Mouse (Mus musculus) MEL (cell line): ENCODE measurements around the gene Srgap1. TPM values are rescaled to one million over a fixed set of nuclear protein-coding genes. Genes with fewer than 3 reads are reported as not detected.

Experiments used
- DNase-seq: peaks from one replicate; pipeline ENCODE4 v3.0.0; 2011; ENCODE audit warnings: low read depth, low spot score
- H3K27ac ChIP-seq: 2 replicates; pipeline ENCODE4 v1.5.1; 2012; ENCODE audit warnings: low read depth, mild to moderate bottlenecking, control low read depth, low read length, moderate library complexity; ENCODE audit not compliant: control insufficient read depth
- H3K27me3 ChIP-seq, 2 experiments: fragments of 150-350 bp in 1 of 2; sonication (generic) in 1 of 2; 2 replicates each; pipeline ENCODE4 v1.6.1; 2012; ENCODE audit warnings: low read length in 2 of 2, mild to moderate bottlenecking in 2 of 2, improper control_type of control experiment in 1 of 2, moderate library complexity in 1 of 2; ENCODE audit not compliant: insufficient read depth in 2 of 2, control insufficient read depth in 1 of 2
- H3K36me3 ChIP-seq, 2 experiments: 2 replicates each; pipeline ENCODE4 v1.6.1; 2012 to 2014; ENCODE audit warnings: low read length in 2 of 2, improper control_type of control experiment in 1 of 2, inconsistent platforms in 1 of 2, mild to moderate bottlenecking in 1 of 2; ENCODE audit not compliant: insufficient read depth in 2 of 2, control insufficient read depth in 1 of 2
- H3K4me1 ChIP-seq, 2 experiments: fragments of 150-350 bp in 1 of 2; sonication (generic) in 1 of 2; 2 replicates each; pipeline ENCODE4 v1.6.1; 2012; ENCODE audit warnings: low read length in 2 of 2, improper control_type of control experiment in 1 of 2, mild to moderate bottlenecking in 1 of 2; ENCODE audit not compliant: insufficient read depth in 2 of 2, control insufficient read depth in 1 of 2
- H3K4me3 ChIP-seq, 2 experiments: fragments of 150-350 bp in 1 of 2; sonication (generic) in 1 of 2; 2 replicates each; pipeline ENCODE4 v1.5.1; 2012; ENCODE audit warnings: low read depth in 2 of 2, low read length in 2 of 2, mild to moderate bottlenecking in 2 of 2, moderate library complexity in 2 of 2, control low read depth in 1 of 2, improper control_type of control experiment in 1 of 2; ENCODE audit not compliant: control insufficient read depth in 1 of 2, insufficient read depth in 1 of 2
- H3K79me2 ChIP-seq: 2 replicates; pipeline ENCODE4 v1.6.1; 2012; ENCODE audit warnings: mild to moderate bottlenecking, low read length, moderate library complexity; ENCODE audit not compliant: control insufficient read depth, poor library complexity, insufficient read depth
- H3K9ac ChIP-seq: 2 replicates; pipeline ENCODE4 v1.6.1; 2012; ENCODE audit warnings: low read depth, mild to moderate bottlenecking, control low read depth, low read length, moderate library complexity; ENCODE audit not compliant: control insufficient read depth, poor library complexity, severe bottlenecking
- H3K9me3 ChIP-seq: fragments of 150-350 bp; sonication (generic); replicated peaks from 2 replicates; pipeline ENCODE4 v1.6.1; 2012; ENCODE audit warnings: mild to moderate bottlenecking, low read length, improper control_type of control experiment, moderate library complexity; ENCODE audit not compliant: insufficient read depth
- BHLHE40 ChIP-seq: IDR thresholded peaks from 2 replicates; pipeline ENCODE4 v1.6.1; 2012; ENCODE audit warnings: low read depth, mild to moderate bottlenecking, inconsistent platforms, low read length, improper control_type of control experiment, borderline replicate concordance
- ELF1 ChIP-seq: IDR thresholded peaks from 2 replicates; pipeline ENCODE4 v1.6.1; 2014; ENCODE audit warnings: low read depth, mild to moderate bottlenecking, inconsistent platforms, low read length, improper control_type of control experiment, moderate library complexity
- EP300 ChIP-seq, 2 experiments: IDR thresholded peaks; 2 replicates each; pipeline ENCODE4 v1.6.1; 2011; ENCODE audit warnings: improper control_type of control experiment in 2 of 2, low read length in 2 of 2, low read depth in 1 of 2, mild to moderate bottlenecking in 1 of 2
- GATA1 ChIP-seq: IDR thresholded peaks from 2 replicates; pipeline ENCODE4 v1.6.1; 2011; ENCODE audit warnings: low read depth, low read length, improper control_type of control experiment
- HCFC1 ChIP-seq: IDR thresholded peaks from 2 replicates; pipeline ENCODE4 v1.6.1; 2012; ENCODE audit warnings: low read depth, mild to moderate bottlenecking, inconsistent platforms, low read length, improper control_type of control experiment, moderate library complexity
- JUND ChIP-seq: IDR thresholded peaks from 2 replicates; pipeline ENCODE4 v1.6.1; 2011; ENCODE audit warnings: low read depth, mild to moderate bottlenecking, improper control_type of control experiment, low read length
- MAFK ChIP-seq: IDR thresholded peaks from 2 replicates; pipeline ENCODE4 v1.6.1; 2011; ENCODE audit warnings: low read depth, mild to moderate bottlenecking, low read length, improper control_type of control experiment, borderline replicate concordance
- MAX ChIP-seq: IDR thresholded peaks from 2 replicates; pipeline ENCODE4 v1.6.1; 2011; ENCODE audit warnings: low read length, improper control_type of control experiment
- MEF2A ChIP-seq: IDR thresholded peaks from 2 replicates; pipeline ENCODE4 v1.6.1; 2014; ENCODE audit warnings: low read depth, mild to moderate bottlenecking, inconsistent platforms, low read length, improper control_type of control experiment; ENCODE audit not compliant: poor library complexity, insufficient replicate concordance, severe bottlenecking; ENCODE audit errors: extremely low read depth
- MYB ChIP-seq: IDR thresholded peaks from 2 replicates; pipeline ENCODE4 v1.6.1; 2011; ENCODE audit warnings: mild to moderate bottlenecking, low read depth, low read length, improper control_type of control experiment
- NELFE ChIP-seq: IDR thresholded peaks from 2 replicates; pipeline ENCODE4 v1.6.1; 2011; ENCODE audit warnings: low read depth, low read length, improper control_type of control experiment
- POLR2A ChIP-seq, 2 experiments: IDR thresholded peaks; 2 replicates each; pipeline ENCODE4 v1.6.1; 2011 to 2012; ENCODE audit warnings: low read length in 2 of 2, mild to moderate bottlenecking in 2 of 2, control low read depth in 1 of 2, improper control_type of control experiment in 1 of 2, low read depth in 1 of 2, moderate library complexity in 1 of 2; ENCODE audit not compliant: control insufficient read depth in 1 of 2, insufficient read depth in 1 of 2, poor library complexity in 1 of 2
- POLR2AphosphoS2 ChIP-seq: IDR thresholded peaks from 2 replicates; pipeline ENCODE4 v1.6.1; 2011; ENCODE audit warnings: low read length, improper control_type of control experiment
- POLR2AphosphoS5 ChIP-seq: IDR thresholded peaks from 2 replicates; pipeline ENCODE4 v1.6.1; 2012; ENCODE audit warnings: low read depth, borderline replicate concordance, mild to moderate bottlenecking, inconsistent platforms, low read length, moderate library complexity, mixed read lengths
- RAD21 ChIP-seq: IDR thresholded peaks from 2 replicates; pipeline ENCODE4 v1.6.1; 2011; ENCODE audit warnings: mild to moderate bottlenecking, low read depth, low read length, improper control_type of control experiment
- RCOR1 ChIP-seq: IDR thresholded peaks from 2 replicates; pipeline ENCODE4 v1.6.1; 2012; ENCODE audit warnings: low read depth, mild to moderate bottlenecking, inconsistent platforms, low read length, improper control_type of control experiment
- SIN3A ChIP-seq: IDR thresholded peaks from 2 replicates; pipeline ENCODE4 v1.6.1; 2012; ENCODE audit warnings: low read length, improper control_type of control experiment, inconsistent platforms
- SMC3 ChIP-seq: IDR thresholded peaks from 2 replicates; pipeline ENCODE4 v1.6.1; 2011; ENCODE audit warnings: low read depth, low read length, improper control_type of control experiment
- USF1 ChIP-seq: IDR thresholded peaks from 2 replicates; pipeline ENCODE4 v1.6.1; 2014; ENCODE audit warnings: low read depth, mild to moderate bottlenecking, inconsistent platforms, low read length, improper control_type of control experiment, moderate library complexity
- USF2 ChIP-seq, 2 experiments: IDR thresholded peaks; 2 replicates each; pipeline ENCODE4 v1.6.1; 2011 to 2012; ENCODE audit warnings: improper control_type of control experiment in 2 of 2, low read length in 2 of 2, borderline replicate concordance in 1 of 2, inconsistent platforms in 1 of 2, low read depth in 1 of 2, mild to moderate bottlenecking in 1 of 2; ENCODE audit not compliant: insufficient read depth in 1 of 2
- ZC3H11A ChIP-seq: IDR thresholded peaks from 2 replicates; pipeline ENCODE4 v1.6.1; 2012; ENCODE audit warnings: low read depth, mild to moderate bottlenecking, inconsistent platforms, low read length, improper control_type of control experiment
- ZKSCAN1 ChIP-seq: IDR thresholded peaks from 2 replicates; pipeline ENCODE4 v1.6.1; 2012; ENCODE audit warnings: low read depth, mild to moderate bottlenecking, inconsistent platforms, low read length, improper control_type of control experiment, moderate library complexity
- ZMIZ1 ChIP-seq: IDR thresholded peaks from 2 replicates; pipeline ENCODE4 v1.6.1; 2012; ENCODE audit warnings: low read depth, mild to moderate bottlenecking, inconsistent platforms, low read length, improper control_type of control experiment, moderate library complexity
- ZNF384 ChIP-seq: IDR thresholded peaks from 2 replicates; pipeline ENCODE4 v1.6.1; 2012; ENCODE audit warnings: low read depth, mild to moderate bottlenecking, inconsistent platforms, low read length, improper control_type of control experiment
- polyA plus RNA-seq, 2 experiments: library from polyadenylated mRNA; stranded (reverse) in 1 of 2; unstranded in 1 of 2; fragments of >175 nt in 1 of 2; fragments of >200 nt in 1 of 2; gene quantifications; 2 replicates each; pipeline versions ENCODE4 v1.2.1 to v1.2.4; 2012; ENCODE audit warnings: low replicate concordance in 2 of 2, low read depth in 1 of 2; ENCODE audit not compliant: insufficient read length in 2 of 2, insufficient read depth in 1 of 2, missing spikeins in 1 of 2
- total RNA-seq: library from RNA; depleted of rRNA; stranded (reverse); fragments of 300-350 nt; gene quantifications from 2 replicates; pipeline ENCODE4 v1.2.3, GENCODE M21; 2012

Gene Srgap1
- total and polyA plus RNA-seq, 3 experiments = not detected

- no peaks in the 10 kb centered on the region for H3K4me1 ChIP-seq
- TF ChIP-seq RAD21 (no peak), ZKSCAN1 (no peak), SMC3 (no peak), BHLHE40 (no peak), NELFE (no peak), MYB (no peak), POLR2AphosphoS5 (no peak), USF1 (no peak), ZMIZ1 (no peak), MAX (no peak), USF2 (IDR thresholded peaks at IDR 0.05; ENCODE audit: borderline replicate concordance in 1 of 2, insufficient read depth in 1 of 2, low read depth in 1 of 2, low read length in 2 of 2) (no peak), JUND (no peak), MAFK (no peak), SIN3A (no peak), POLR2AphosphoS2 (no peak), MEF2A (no peak)
- no peak overlapping the region for H3K4me3 ChIP-seq
- H3K36me3 ChIP-seq = no peaks in the 10 kb centered on the region
- H3K79me2 ChIP-seq = no peaks in the 10 kb centered on the region
- no peak overlapping the region for H3K27ac ChIP-seq
- no peak for DNase-seq
- H3K9ac ChIP-seq = no peak overlapping the region
- H3K27me3 ChIP-seq = no peaks in the 10 kb centered on the region
- H3K9me3 ChIP-seq = no peaks in the 10 kb centered on the region
These were observed 160.3 kb downstream of the Srgap1 start for GRCm38 (mm10) chr10:121886805-121887204.

- no peaks in the 10 kb centered on the region for H3K9me3 ChIP-seq
- H3K27ac ChIP-seq = no peak overlapping the region
- TF ChIP-seq ZNF384 (no peak), ELF1 (no peak), SIN3A (no peak), POLR2A (IDR thresholded peaks at IDR 0.05; ENCODE audit: control insufficient read depth in 1 of 2, insufficient read depth in 1 of 2, low read depth in 1 of 2, low read length in 2 of 2, poor library complexity in 1 of 2) (no peak), MEF2A (no peak), POLR2AphosphoS5 (no peak), ZC3H11A (no peak), ZKSCAN1 (no peak), RAD21 (no peak), EP300 (IDR thresholded peaks at IDR 0.05; ENCODE audit: low read depth in 1 of 2, low read length in 2 of 2) (no peak), GATA1 (no peak), MAX (no peak), HCFC1 (no peak), RCOR1 (no peak)
- TF ChIP-seq, all 39 proteins: peak for 0
- no peaks in the 10 kb centered on the region; a peak in 1 of 4 replicates for H3K27me3 ChIP-seq
- H3K79me2 ChIP-seq = no peaks in the 10 kb centered on the region
- H3K4me3 ChIP-seq = no peak overlapping the region
- H3K36me3 ChIP-seq = no peaks in the 10 kb centered on the region
- no peak for DNase-seq
- no peaks in the 10 kb centered on the region for H3K4me1 ChIP-seq
- no peak overlapping the region for H3K9ac ChIP-seq
These were observed 161.4 kb downstream of the Srgap1 start for GRCm38 (mm10) chr10:121885512-121886218.
